7 mouse cellular contexts compared by ENCODE assay signal in genomic region chr5:33822456-33822855, GRCm38 (mm10). TPM values are rescaled to one million over a fixed set of nuclear protein-coding genes. Genes with fewer than 3 reads are reported as not detected.
DNase-seq lines count a peak whose midpoint lies in the region; ATAC-seq and TF ChIP-seq lines count a peak whose summit lies in the region.

No protein-coding gene starts in this region.

- no peak overlapping the region; the same call in 1 of the 2 replicates for H3K27ac ChIP-seq in hindbrain, embryonic 10.5 days
- H3K27ac ChIP-seq in liver, postnatal 0 days (ENCODE audit: low read depth), result no peak overlapping the region

- no peak for TF ChIP-seq CTCF in G1E (IDR thresholded peaks at IDR 0.05; ENCODE audit: low read depth, low read length)
- no peak for TF ChIP-seq CTCF in liver, postnatal 0 days (IDR thresholded peaks at IDR 0.05; ENCODE audit: low read depth)

- no peaks in the 10 kb centered on the region for H3K27me3 ChIP-seq in G1E (ENCODE audit: insufficient read depth, low read length)
- no peaks in the 10 kb centered on the region for H3K27me3 ChIP-seq in hindbrain, embryonic 10.5 days (ENCODE audit: insufficient read depth, poor library complexity, severe bottlenecking)
- no peaks in the 10 kb centered on the region for H3K27me3 ChIP-seq in liver, postnatal 0 days (ENCODE audit: insufficient read depth, low read length)

- no peak overlapping the region; the same call in 1 of the 2 replicates for H3K4me3 ChIP-seq in G1E (ENCODE audit: low read depth, low read length)
- peak overlapping the region; percentile 99 for H3K4me3 ChIP-seq in hindbrain, embryonic 10.5 days
- peak overlapping the region; percentile 84 for H3K4me3 ChIP-seq in liver, postnatal 0 days (ENCODE audit: low read depth, low read length)

- peak; percentile 61 for DNase-seq in 416B (ENCODE audit: low read depth)
- peak; percentile 14 for DNase-seq in G1E (ENCODE audit: low spot score)
- no peak for DNase-seq in hindbrain, embryonic 10.5 days (ENCODE audit: low spot score)
- no peak for DNase-seq in liver, postnatal 0 days
- no peak for DNase-seq in layer of hippocampus, adult 9-11 months
- DNase-seq in adrenal gland, postnatal 10 days, result no peak
- DNase-seq in yolk sac, embryonic 10.5 days (ENCODE audit: low spot score), result no peak

- H3K4me2 ChIP-seq in liver, postnatal 0 days (ENCODE audit: low read depth, low read length), result peak overlapping the region; percentile 98

- 51% methylated on average over 3 of the region's 3 CpGs for WGBS in hindbrain, embryonic 10.5 days
- WGBS in liver, postnatal 0 days (ENCODE audit: insufficient replicate concordance), result 31% methylated on average over 3 of the region's 3 CpGs

- H3K4me1 ChIP-seq in G1E (ENCODE audit: insufficient read depth, low read depth, low read length), result peaks cover 53% of the 10 kb centered on the region
- H3K4me1 ChIP-seq in hindbrain, embryonic 10.5 days (replicated peaks), result peaks cover 68% of the 10 kb centered on the region
- peaks cover 11% of the 10 kb centered on the region for H3K4me1 ChIP-seq in liver, postnatal 0 days (ENCODE audit: insufficient read depth)

- TF ChIP-seq EP300 in liver, postnatal 0 days (IDR thresholded peaks at IDR 0.05; ENCODE audit: low read depth), result no peak

- H3K36me3 ChIP-seq in G1E (replicated peaks), result peaks cover 31% of the 10 kb centered on the region
- H3K36me3 ChIP-seq in hindbrain, embryonic 10.5 days, result peaks cover 40% of the 10 kb centered on the region
- no peaks in the 10 kb centered on the region; the same call in 1 of the 2 replicates for H3K36me3 ChIP-seq in liver, postnatal 0 days (replicated peaks; ENCODE audit: insufficient read depth, low read length)

- no peak for ATAC-seq in G1E (ENCODE audit: extremely low read depth, insufficient number of reproducible peaks, low FRiP score, poor library complexity, severe bottlenecking)
- ATAC-seq in liver, postnatal 0 days, result no peak

- no peaks in the 10 kb centered on the region for H3K9me3 ChIP-seq in G1E (replicated peaks)
- no peaks in the 10 kb centered on the region for H3K9me3 ChIP-seq in hindbrain, embryonic 10.5 days
- H3K9me3 ChIP-seq in liver, postnatal 0 days (ENCODE audit: low read length), result no peaks in the 10 kb centered on the region

- no peak overlapping the region; the same call in 1 of the 2 replicates for H3K9ac ChIP-seq in liver, postnatal 0 days (replicated peaks)

RNA-seq across cellular contexts. Expression of gene Nsd2, which starts 1.9 kb away (rescaled TPM):
- 99.6 and 110 TPM in 2 replicates for total RNA-seq in G1E (2014; fragmentation: Nextera tagmentation)
- 75.6 and 129 TPM in 2 replicates for total RNA-seq in G1E (2017)
- polyA plus RNA-seq in G1E (2012), result 14.3 and 15.5 TPM in 2 replicates
- 75.6 and 93.5 TPM in 2 replicates for polyA plus RNA-seq in hindbrain, embryonic 10.5 days (2016; fragmentation: Nextera tagmentation; extraction: Ambion mirVana)
- polyA plus RNA-seq in liver, postnatal 0 days (2015; fragmentation: Nextera tagmentation; extraction: Ambion mirVana), result 8.0 and 13.9 TPM in 2 replicates
- total RNA-seq in adrenal gland, postnatal 10 days (2021), result 10 to 100 TPM; 54.3 to 71.7 TPM

RNA-seq across cellular contexts. Expression of gene Letm1, which starts 39.8 kb away (rescaled TPM):
- 20.8 and 21.6 TPM in 2 replicates for total RNA-seq in G1E (2014; fragmentation: Nextera tagmentation)
- 11.8 and 14.6 TPM in 2 replicates for total RNA-seq in G1E (2017)
- 25.4 and 28.6 TPM in 2 replicates for polyA plus RNA-seq in G1E (2012)
- polyA plus RNA-seq in hindbrain, embryonic 10.5 days (2016; fragmentation: Nextera tagmentation; extraction: Ambion mirVana), result 52.2 and 52.3 TPM in 2 replicates
- 18.6 and 20.0 TPM in 2 replicates for polyA plus RNA-seq in liver, postnatal 0 days (2015; fragmentation: Nextera tagmentation; extraction: Ambion mirVana)
- 100 to 1,000 TPM; 160 to 165 TPM for total RNA-seq in adrenal gland, postnatal 10 days (2021)

Comparison
In these comparisons a context has a peak if more than half of its experiments do, and no peak if none do; other contexts are left out.
1. DNase-seq: peak in 416B (single experiment) and G1E (single experiment); none in hindbrain, embryonic 10.5 days (single experiment), liver, postnatal 0 days (single experiment), layer of hippocampus, adult 9-11 months (single experiment), adrenal gland, postnatal 10 days (single experiment) and yolk sac, embryonic 10.5 days (single experiment).